Mouse (Mus musculus): ENCODE measurements around the gene Ccdc43.
A peak's percentile ranks its signal among the peaks of the same experiment; 100 is the strongest.

Ccdc43 gene

DNA sequence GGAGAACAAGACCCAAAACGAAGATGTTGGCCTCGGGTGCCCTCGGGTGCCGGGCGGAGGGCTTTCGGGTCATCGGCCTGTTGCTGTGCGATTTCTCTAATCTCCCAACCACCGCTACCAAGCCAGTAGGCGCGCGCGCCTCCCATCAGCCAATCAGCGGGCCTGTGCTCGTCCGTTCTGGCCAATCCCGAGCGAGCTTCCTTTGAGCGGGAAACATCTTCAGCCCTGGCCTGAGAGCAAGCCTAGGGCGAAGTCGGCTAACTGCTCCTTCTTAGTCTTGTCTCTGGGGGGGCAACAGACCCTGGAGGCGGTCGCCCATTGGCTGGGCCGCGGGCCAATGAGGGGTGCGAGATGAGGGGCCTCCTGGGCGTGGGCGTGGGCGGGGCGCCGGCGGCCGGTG is 32.4 kb downstream of the Ccdc43 start:
- DNase-seq (ENCODE audit: low spot score in 2 of 2): no peak

DNA sequence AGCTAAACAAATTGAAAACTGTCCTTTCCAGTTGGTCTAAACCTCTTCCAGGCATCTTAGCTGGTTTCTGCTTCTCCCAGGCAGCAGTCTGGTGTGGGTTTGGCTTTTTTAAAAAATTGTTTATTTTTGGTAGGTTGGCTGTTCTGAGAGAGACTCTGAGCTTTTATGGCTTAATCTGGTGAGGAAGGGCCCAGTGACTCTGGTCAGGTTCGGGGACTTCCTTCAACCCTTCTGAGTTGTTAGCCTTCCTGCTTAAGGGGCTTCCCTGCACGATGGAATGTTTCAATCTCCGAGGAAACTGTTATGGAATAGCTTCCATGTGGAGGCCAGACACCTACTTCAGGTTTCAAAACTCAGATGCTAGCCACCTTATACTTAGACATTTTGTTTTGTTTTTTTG is 34.2 kb downstream of the Ccdc43 start, which contains the start of gene Meioc:
Meioc (plus strand) TSS at position 301 of the 400 bp plus-strand sequence.
- DNase-seq (ENCODE audit: low spot score in 2 of 2): no peak

GRCm38 (mm10) chr11:102656931-102657330 is 40.7 kb downstream of the Ccdc43 start:
- DNase-seq (ENCODE audit: low spot score in 2 of 2): no peak

DNA sequence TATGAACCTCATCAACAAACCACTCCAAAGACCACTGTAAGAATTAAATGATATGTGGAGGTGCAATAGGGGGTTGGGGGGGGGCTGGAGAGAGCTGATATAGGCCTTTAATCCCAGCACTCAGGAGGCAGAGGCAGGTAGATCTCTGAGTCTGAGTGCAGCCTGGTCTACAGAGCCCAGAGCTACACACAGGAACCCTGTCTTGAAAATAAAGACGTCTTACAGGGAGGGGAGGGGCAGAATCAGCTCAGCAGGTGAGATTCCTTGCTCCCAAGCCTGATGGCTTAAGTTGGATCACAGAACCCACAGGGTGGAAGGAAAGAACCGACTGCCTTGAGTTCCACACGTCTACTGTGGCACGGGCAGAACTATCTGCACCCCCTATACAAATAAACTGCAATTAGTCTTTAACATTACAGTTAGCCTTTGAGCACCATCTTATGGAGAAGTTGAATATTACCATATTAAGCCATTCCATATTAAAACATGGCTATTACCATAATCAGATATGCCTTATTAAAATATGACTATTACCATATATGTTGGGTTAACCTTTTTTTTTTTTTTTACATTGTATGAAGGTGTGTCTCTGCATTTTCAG is 41.2 kb downstream of the Ccdc43 start:
- no peak for DNase-seq (ENCODE audit: low spot score in 2 of 2)

GRCm38 (mm10) chr11:102655888-102656287 is 41.7 kb downstream of the Ccdc43 start:
- no peak for DNase-seq (ENCODE audit: low spot score in 2 of 2)

- DNase-seq (ENCODE audit: low spot score in 2 of 2): no peak
These were observed 44.7 kb downstream of the Ccdc43 start for GRCm38 (mm10) chr11:102652844-102653243.

GRCm38 (mm10) chr11:102651381-102651780 is 46.2 kb downstream of the Ccdc43 start:
- peak in 1 of 2 experiments; percentile 41 for DNase-seq (ENCODE audit: low spot score in 2 of 2)

DNA sequence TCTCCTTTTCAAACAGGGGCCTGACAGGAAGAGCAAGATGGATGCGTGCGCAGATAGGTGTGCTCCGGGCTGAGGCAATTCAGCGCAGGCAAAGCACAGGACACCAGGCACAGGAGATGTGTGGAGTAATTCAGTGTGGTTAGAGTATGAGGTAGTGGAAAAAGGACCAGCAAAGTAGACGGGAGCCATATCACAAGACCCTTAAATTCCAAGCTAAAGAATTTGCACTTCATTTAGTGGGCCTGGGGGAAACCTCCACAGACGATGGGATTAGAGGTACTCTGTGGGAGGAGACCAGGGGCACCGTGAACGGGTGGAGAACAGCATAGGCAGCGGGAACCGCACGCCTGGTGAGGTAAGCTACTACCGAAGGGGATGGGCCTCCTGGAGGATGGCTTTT is 49.7 kb downstream of the Ccdc43 start:
- DNase-seq (ENCODE audit: low spot score in 2 of 2): no peak

DNA sequence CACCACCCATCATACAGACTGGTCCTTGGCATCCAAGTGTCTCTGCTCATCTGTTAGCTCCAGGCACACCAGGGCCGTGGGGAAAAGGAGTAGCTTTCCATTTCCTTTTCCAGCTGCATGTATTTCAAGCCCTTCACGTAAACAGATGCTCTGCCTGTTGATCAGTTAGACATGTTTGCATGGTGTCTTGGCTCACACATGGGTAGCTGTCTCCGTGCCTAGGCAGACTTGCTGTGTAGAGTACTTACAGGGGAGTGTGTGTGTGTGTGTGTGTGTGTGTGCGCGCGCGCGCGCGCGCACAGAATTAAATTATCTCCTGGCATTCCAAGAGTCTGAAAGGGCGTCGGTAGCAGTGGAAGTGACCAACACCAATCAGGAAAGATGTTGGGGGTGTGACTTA is 51.4 kb downstream of the Ccdc43 start:
- DNase-seq (ENCODE audit: low spot score in 2 of 2): no peak

DNA sequence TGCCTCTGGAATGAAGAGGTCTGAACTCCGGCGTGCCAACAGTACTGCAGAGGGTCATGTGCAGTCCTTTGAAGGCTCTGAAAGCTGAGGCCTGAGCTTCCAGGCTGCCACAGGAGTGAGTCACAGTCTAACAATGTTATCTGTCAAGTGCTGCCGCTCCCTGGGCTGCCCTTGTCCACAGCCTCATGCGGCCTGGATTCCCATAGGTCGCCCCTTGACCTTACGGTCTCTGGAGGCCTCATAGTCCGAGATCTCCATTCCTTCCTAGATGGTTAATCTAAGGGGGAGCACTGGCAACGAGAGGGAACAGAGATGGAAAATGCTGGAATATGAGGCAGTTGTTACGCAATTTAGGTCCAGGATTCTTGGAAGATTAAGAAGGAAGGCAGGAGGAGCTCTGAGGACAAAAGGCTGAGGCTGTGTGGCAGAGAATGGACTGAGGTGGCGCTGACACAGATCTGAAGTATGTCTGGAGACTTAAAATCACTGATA is 53.6 kb downstream of the Ccdc43 start:
- no peak for DNase-seq (ENCODE audit: low spot score in 2 of 2)

GRCm38 (mm10) chr11:102636887-102637286 is 60.7 kb downstream of the Ccdc43 start:
- no peak for DNase-seq (ENCODE audit: low spot score in 2 of 2)
